Mouse (Mus musculus) kidney, embryonic 14.5 days (tissue): ENCODE measurements around the gene Ccdc157. TPM values are rescaled to one million over a fixed set of nuclear protein-coding genes. Genes with fewer than 3 reads are reported as not detected.

ENCODE experiments used
- ATAC-seq: fragments of 200-750 bp; cut with Nextera tagmentation; 2 replicates; pipeline ENCODE4 v1.8.0; 2017; ENCODE audit warnings: moderate number of reproducible peaks, mild to moderate bottlenecking, moderate TSS enrichment, moderate library complexity; ENCODE audit not compliant: low FRiP score, low TSS enrichment
- H3K27ac ChIP-seq: fragments of 300-500 bp; sonication (generic); 2 replicates; pipeline ENCODE4 v1.5.1; 2014; ENCODE audit warnings: low read depth, mild to moderate bottlenecking, low read length, moderate library complexity, mixed read lengths
- H3K27me3 ChIP-seq: fragments of 300-500 bp; sonication (generic); 2 replicates; pipeline ENCODE4 v1.6.1; 2014; ENCODE audit warnings: mild to moderate bottlenecking, low read length; ENCODE audit not compliant: control insufficient read depth, insufficient read depth
- H3K36me3 ChIP-seq: fragments of 300-500 bp; sonication (generic); 2 replicates; pipeline ENCODE4 v1.6.1; 2014; ENCODE audit warnings: low read length, mixed read lengths; ENCODE audit not compliant: control insufficient read depth, insufficient read depth
- H3K4me1 ChIP-seq: fragments of 300-500 bp; sonication (generic); 2 replicates; pipeline ENCODE4 v1.6.1; 2014; ENCODE audit warnings: low read length, mixed read lengths; ENCODE audit not compliant: control insufficient read depth, insufficient read depth
- H3K4me2 ChIP-seq: fragments of 300-500 bp; sonication (generic); replicated peaks from 2 replicates; pipeline ENCODE4 v1.6.1; 2014; ENCODE audit warnings: low read depth, mild to moderate bottlenecking, low read length
- H3K4me3 ChIP-seq: fragments of 300-500 bp; sonication (generic); 2 replicates; pipeline ENCODE4 v1.5.1; 2014; ENCODE audit warnings: mild to moderate bottlenecking, low read length
- H3K9ac ChIP-seq: fragments of 300-500 bp; sonication (generic); 2 replicates; pipeline ENCODE4 v1.6.1; 2014; ENCODE audit warnings: low read depth, mild to moderate bottlenecking, low read length, moderate library complexity
- H3K9me3 ChIP-seq: fragments of 300-500 bp; sonication (generic); 2 replicates; pipeline ENCODE4 v1.6.1; 2016; ENCODE audit warnings: low read length; ENCODE audit not compliant: control insufficient read depth
- WGBS: fragments of 180-500 bp; shearing (Covaris S2); extraction: QIAGEN DNeasy Blood & Tissue Kit; methylation state at CpG from one replicate; pipeline ENCODE4 v1.1.7; 2014; 5-methylcytosine and 5-hydroxymethylcytosine counted together
- polyA plus RNA-seq: library from polyadenylated mRNA; unstranded; fragments of >200 nt; fragmentation: Nextera tagmentation; extraction: Ambion mirVana; gene quantifications from 2 replicates; pipeline ENCODE4 v1.2.1, GENCODE M21; 2014

Ccdc157 gene
- polyA plus RNA-seq, 1 experiment from 2014 or later: 6.8 TPM

GRCm38 (mm10) chr11:4201981-4202700, 42.0 kb upstream of the Ccdc157 start:
- no peak overlapping the region for H3K4me3 ChIP-seq
- peaks cover 23% of the 10 kb centered on the region for H3K4me1 ChIP-seq
- 63% methylated on average over 11 of the region's 11 CpGs for WGBS
- ATAC-seq: no peak
- H3K9ac ChIP-seq: no peak overlapping the region
- no peak overlapping the region for H3K27ac ChIP-seq
- H3K27me3 ChIP-seq: no peaks in the 10 kb centered on the region
- no peaks in the 10 kb centered on the region for H3K9me3 ChIP-seq
- peaks cover 5% of the 10 kb centered on the region; the same call in 1 of the 2 replicates for H3K36me3 ChIP-seq
- H3K4me2 ChIP-seq: no peak overlapping the region

GRCm38 (mm10) chr11:4197691-4198090, 37.6 kb upstream of the Ccdc157 start:
- ATAC-seq: peak; percentile 93
- H3K27ac ChIP-seq: peak overlapping the region; percentile 74
- WGBS: 11% methylated on average over 1 of the region's 1 CpGs

GRCm38 (mm10) chr11:4196636-4197035, 36.5 kb upstream of the Ccdc157 start:
- Histone ChIP-seq H3K36me3 (no peaks in the 10 kb centered on the region), H3K4me2 (no peak overlapping the region), H3K4me1 (peaks cover 30% of the 10 kb centered on the region), H3K27me3 (no peaks in the 10 kb centered on the region), H3K9ac (no peak overlapping the region), H3K9me3 (no peaks in the 10 kb centered on the region), H3K4me3 (no peak overlapping the region), H3K27ac (peak overlapping the region; percentile 74; the same call in 1 of the 2 replicates)
- peak; percentile 36; the same call in 1 of the 2 replicates for ATAC-seq
- WGBS: 42% methylated on average over 8 of the region's 8 CpGs

More at GRCm38 (mm10) chr11:4197691-4198090, 37.6 kb upstream of the Ccdc157 start:
- Histone ChIP-seq H3K4me3 (no peak overlapping the region), H3K9ac (no peak overlapping the region), H3K9me3 (no peaks in the 10 kb centered on the region), H3K4me2 (no peak overlapping the region), H3K4me1 (peaks cover 20% of the 10 kb centered on the region), H3K27me3 (no peaks in the 10 kb centered on the region), H3K36me3 (no peaks in the 10 kb centered on the region)

- no peak overlapping the region for H3K9ac ChIP-seq
- 81% methylated on average over 3 of the region's 3 CpGs for WGBS
Measured at GRCm38 (mm10) chr11:4195597-4196031, 35.5 kb upstream of the Ccdc157 start.

GRCm38 (mm10) chr11:4193420-4193819, 33.3 kb upstream of the Ccdc157 start:
- H3K9ac ChIP-seq: no peak overlapping the region
- H3K4me3 ChIP-seq: no peak overlapping the region
- no peak for ATAC-seq
- H3K4me2 ChIP-seq: no peak overlapping the region
- no peak overlapping the region for H3K27ac ChIP-seq
- H3K36me3 ChIP-seq: no peaks in the 10 kb centered on the region
- no peaks in the 10 kb centered on the region for H3K27me3 ChIP-seq
- peaks cover 50% of the 10 kb centered on the region for H3K4me1 ChIP-seq
- no peaks in the 10 kb centered on the region for H3K9me3 ChIP-seq

More at GRCm38 (mm10) chr11:4195597-4196031, 35.5 kb upstream of the Ccdc157 start:
- H3K27me3 ChIP-seq: no peaks in the 10 kb centered on the region
- H3K27ac ChIP-seq: no peak overlapping the region
- no peak overlapping the region for H3K4me3 ChIP-seq
- no peaks in the 10 kb centered on the region for H3K9me3 ChIP-seq
- peaks cover 40% of the 10 kb centered on the region for H3K4me1 ChIP-seq
- H3K4me2 ChIP-seq: no peak overlapping the region
- ATAC-seq: no peak
- H3K36me3 ChIP-seq: no peaks in the 10 kb centered on the region

- H3K27ac ChIP-seq: peak overlapping the region; percentile 14; the same call in 1 of the 2 replicates
- peaks cover 51% of the 10 kb centered on the region for H3K4me1 ChIP-seq
- ATAC-seq: no peak
- no peak overlapping the region for H3K4me3 ChIP-seq
- no peaks in the 10 kb centered on the region for H3K27me3 ChIP-seq
- H3K9ac ChIP-seq: no peak overlapping the region; the same call in 1 of the 2 replicates
- H3K9me3 ChIP-seq: no peaks in the 10 kb centered on the region
- 76% methylated on average over 3 of the region's 3 CpGs for WGBS
- no peaks in the 10 kb centered on the region for H3K36me3 ChIP-seq
- no peak overlapping the region for H3K4me2 ChIP-seq
Measured at GRCm38 (mm10) chr11:4192757-4193156, 32.7 kb upstream of the Ccdc157 start.

GRCm38 (mm10) chr11:4190677-4191076, 30.6 kb upstream of the Ccdc157 start:
- ATAC-seq: no peak
- peaks cover 46% of the 10 kb centered on the region for H3K4me1 ChIP-seq
- H3K9me3 ChIP-seq: no peaks in the 10 kb centered on the region
- H3K4me2 ChIP-seq: no peak overlapping the region; the same call in 1 of the 2 replicates
- H3K27ac ChIP-seq: peak overlapping the region; percentile 47; the same call in 1 of the 2 replicates
- no peaks in the 10 kb centered on the region for H3K36me3 ChIP-seq
- 71% methylated on average over 3 of the region's 3 CpGs for whole genome bisulfite sequencing
- H3K4me3 ChIP-seq: no peak overlapping the region
- no peaks in the 10 kb centered on the region for H3K27me3 ChIP-seq
- H3K9ac ChIP-seq: 0 out of 2 replicates have a peak overlapping the region, but pooled peaks have one; percentile 7

GRCm38 (mm10) chr11:4189182-4189581, 29.1 kb upstream of the Ccdc157 start:
- H3K9me3 ChIP-seq: no peaks in the 10 kb centered on the region
- no peak overlapping the region for H3K27ac ChIP-seq
- no peaks in the 10 kb centered on the region for H3K27me3 ChIP-seq
- H3K4me1 ChIP-seq: peaks cover 46% of the 10 kb centered on the region
- 0 out of 2 replicates have a peak, but pooled peaks cover under 1% of the 10 kb centered on the region for H3K36me3 ChIP-seq
- H3K4me2 ChIP-seq: no peak overlapping the region
- no peak overlapping the region for H3K9ac ChIP-seq
- 75% methylated on average over 6 of the region's 6 CpGs for WGBS
- ATAC-seq: no peak
- H3K4me3 ChIP-seq: no peak overlapping the region

- 12% methylated on average over 9 of the region's 9 CpGs for WGBS
Measured at GRCm38 (mm10) chr11:4187318-4187700, 27.2 kb upstream of the Ccdc157 start.

More at GRCm38 (mm10) chr11:4187318-4187700, 27.2 kb upstream of the Ccdc157 start:
- H3K27ac ChIP-seq: no peak overlapping the region
- peaks cover 40% of the 10 kb centered on the region for H3K4me1 ChIP-seq
- H3K9me3 ChIP-seq: no peaks in the 10 kb centered on the region
- H3K4me3 ChIP-seq: peak overlapping the region; percentile 88
- no peaks in the 10 kb centered on the region for H3K27me3 ChIP-seq
- peaks cover 14% of the 10 kb centered on the region for H3K36me3 ChIP-seq
- peak overlapping the region; percentile 88 for H3K4me2 ChIP-seq
- H3K9ac ChIP-seq: peak overlapping the region; percentile 94
- peak; percentile 10; the same call in 1 of the 2 replicates for ATAC-seq
